Comparison of ENCODE assay signal across 8 mouse cellular contexts in the genomic region with DNA sequence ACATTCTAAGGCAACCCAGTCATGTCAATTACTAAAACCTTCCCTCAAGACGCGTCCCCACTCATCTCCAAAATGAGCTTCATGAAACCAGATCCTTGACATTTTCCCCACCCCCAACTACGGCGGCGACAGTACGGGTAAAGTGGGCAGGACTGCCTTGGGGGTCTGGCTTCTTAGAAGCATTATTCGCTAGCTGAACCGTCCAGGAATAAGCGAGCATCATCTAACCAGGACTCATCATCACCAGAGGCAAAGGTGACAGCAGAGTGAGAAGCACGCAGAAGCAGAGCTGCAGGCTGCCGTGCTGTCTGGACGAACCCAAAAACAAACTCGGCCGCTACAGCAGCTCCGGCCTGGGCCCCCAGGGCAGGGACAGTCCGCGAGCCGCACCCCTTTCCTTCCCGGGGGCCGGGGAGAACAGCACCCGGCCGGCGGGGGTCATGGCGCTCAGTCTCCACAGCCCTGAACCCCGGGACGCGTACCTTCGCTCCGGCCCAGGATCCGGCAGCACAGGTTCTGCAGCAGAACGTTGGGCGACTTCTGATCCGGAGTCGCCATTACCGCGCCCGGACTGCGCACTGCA. TPM values are rescaled to one million over a fixed set of nuclear protein-coding genes. Genes with fewer than 3 reads are reported as not detected.
A peak's percentile ranks its signal among the peaks of the same experiment; 100 is the strongest.
DNase-seq lines count a peak whose midpoint lies in the region; ATAC-seq and TF ChIP-seq lines count a peak whose summit lies in the region.

No protein-coding gene starts in this region.

- H3K4me2 ChIP-seq in kidney, embryonic 15.5 days, result peak overlapping the region; percentile 94
- peak overlapping the region; percentile 84 for H3K4me2 ChIP-seq in embryonic facial prominence, embryonic 15.5 days (replicated peaks)
- H3K4me2 ChIP-seq in intestine, embryonic 14.5 days (ENCODE audit: low read length), result peak overlapping the region; percentile 81
- peak overlapping the region; percentile 82 for H3K4me2 ChIP-seq in midbrain, embryonic 15.5 days

- no peak; the same call in 1 of the 2 replicates for ATAC-seq in kidney, embryonic 15.5 days (replicated peaks; ENCODE audit: low FRiP score)
- peak; percentile 66 for ATAC-seq in embryonic facial prominence, embryonic 15.5 days (ENCODE audit: insufficient number of reproducible peaks, low FRiP score, low TSS enrichment, low read depth)
- ATAC-seq in intestine, embryonic 14.5 days (replicated peaks; ENCODE audit: low FRiP score, low TSS enrichment, low read depth), result peak; percentile 84
- ATAC-seq in midbrain, embryonic 15.5 days (replicated peaks), result no peak; the same call in 1 of the 2 replicates

- no peak for DNase-seq in kidney, postnatal 14 days
- DNase-seq in MEL (ENCODE audit: low read depth, low spot score), result peak; percentile 54
- no peak for DNase-seq in intestine, embryonic 14.5 days (ENCODE audit: low spot score)
- no peak for DNase-seq in thymus, postnatal 25 days
- no peak for DNase-seq in right cerebral cortex, postnatal 14 days

- TF ChIP-seq POLR2A in MEL (IDR thresholded peaks at IDR 0.05; ENCODE audit: control insufficient read depth in 1 of 2, insufficient read depth in 1 of 2, low read depth in 1 of 2, low read length in 2 of 2, poor library complexity in 1 of 2), result no peak; a peak in 1 of 4 replicates

- H3K36me3 ChIP-seq in kidney, embryonic 15.5 days, result peaks cover 6% of the 10 kb centered on the region
- H3K36me3 ChIP-seq in MEL (ENCODE audit: control insufficient read depth in 1 of 2, insufficient read depth in 2 of 2, low read length in 2 of 2), result peaks cover 6 to 8% of the 10 kb centered on the region in 2 experiments
- H3K36me3 ChIP-seq in embryonic facial prominence, embryonic 15.5 days, result 0 out of 2 replicates have a peak, but pooled peaks cover 5% of the 10 kb centered on the region
- no peaks in the 10 kb centered on the region for H3K36me3 ChIP-seq in intestine, embryonic 14.5 days (ENCODE audit: control insufficient read depth, insufficient read depth, low read length)
- no peaks in the 10 kb centered on the region for H3K36me3 ChIP-seq in midbrain, embryonic 15.5 days (replicated peaks)

- under 1% methylated on average over 38 of the region's 38 CpGs for WGBS in kidney, embryonic 15.5 days
- WGBS in embryonic facial prominence, embryonic 15.5 days, result under 1% methylated on average over 38 of the region's 38 CpGs
- whole genome bisulfite sequencing in intestine, embryonic 14.5 days, result under 1% methylated on average over 33 of the region's 38 CpGs
- WGBS in midbrain, embryonic 15.5 days, result 2% methylated on average over 34 of the region's 38 CpGs

- TF ChIP-seq CTCF in MEL (IDR thresholded peaks at IDR 0.05 in 2 of 3, conservative IDR thresholded peaks at IDR 0.05 in 1 of 3; ENCODE audit: control insufficient read depth in 1 of 3, insufficient read depth in 1 of 3, low read depth in 2 of 3, low read length in 3 of 3, poor library complexity in 1 of 3, severe bottlenecking in 1 of 3), result no peak

- TF ChIP-seq EP300 in MEL (IDR thresholded peaks at IDR 0.05; ENCODE audit: low read depth in 1 of 2, low read length in 2 of 2), result no peak

- no peak for TF ChIP-seq RAD21 in MEL (IDR thresholded peaks at IDR 0.05; ENCODE audit: low read depth, low read length)

- peaks cover 25% of the 10 kb centered on the region for H3K4me1 ChIP-seq in kidney, embryonic 15.5 days
- peaks cover 2 to 9% of the 10 kb centered on the region in 2 experiments; a peak in 3 of 4 replicates for H3K4me1 ChIP-seq in MEL (ENCODE audit: control insufficient read depth in 1 of 2, insufficient read depth in 2 of 2, low read length in 2 of 2)
- peaks cover 18% of the 10 kb centered on the region for H3K4me1 ChIP-seq in embryonic facial prominence, embryonic 15.5 days
- H3K4me1 ChIP-seq in intestine, embryonic 14.5 days (replicated peaks; ENCODE audit: control insufficient read depth, insufficient read depth, low read length), result peaks cover 16% of the 10 kb centered on the region
- peaks cover 21% of the 10 kb centered on the region for H3K4me1 ChIP-seq in midbrain, embryonic 15.5 days

- peaks cover 20% of the 10 kb centered on the region for H3K27me3 ChIP-seq in kidney, embryonic 15.5 days
- no peaks in the 10 kb centered on the region; a peak in 1 of 4 replicates for H3K27me3 ChIP-seq in MEL (ENCODE audit: control insufficient read depth in 1 of 2, insufficient read depth in 2 of 2, low read length in 2 of 2)
- peaks cover 7% of the 10 kb centered on the region; the same call in 1 of the 2 replicates for H3K27me3 ChIP-seq in embryonic facial prominence, embryonic 15.5 days
- H3K27me3 ChIP-seq in intestine, embryonic 14.5 days (replicated peaks; ENCODE audit: control insufficient read depth, insufficient read depth, low read length), result peaks cover 6% of the 10 kb centered on the region; the same call in 1 of the 2 replicates
- peaks cover 3% of the 10 kb centered on the region; the same call in 1 of the 2 replicates for H3K27me3 ChIP-seq in midbrain, embryonic 15.5 days (replicated peaks)

- no peaks in the 10 kb centered on the region for H3K9me3 ChIP-seq in kidney, embryonic 15.5 days (replicated peaks)
- no peaks in the 10 kb centered on the region for H3K9me3 ChIP-seq in MEL (replicated peaks; ENCODE audit: insufficient read depth, low read length)
- no peaks in the 10 kb centered on the region for H3K9me3 ChIP-seq in embryonic facial prominence, embryonic 15.5 days (replicated peaks)
- no peaks in the 10 kb centered on the region for H3K9me3 ChIP-seq in intestine, embryonic 14.5 days (ENCODE audit: control insufficient read depth, low read length)
- no peaks in the 10 kb centered on the region for H3K9me3 ChIP-seq in midbrain, embryonic 15.5 days

- H3K4me3 ChIP-seq in kidney, embryonic 15.5 days (replicated peaks), result peak overlapping the region; percentile 94
- H3K4me3 ChIP-seq in MEL (ENCODE audit: control insufficient read depth in 1 of 2, insufficient read depth in 1 of 2, low read depth in 2 of 2, low read length in 2 of 2), result peak overlapping the region; percentile 66 to 93
- H3K4me3 ChIP-seq in embryonic facial prominence, embryonic 15.5 days (replicated peaks), result peak overlapping the region; percentile 94
- H3K4me3 ChIP-seq in intestine, embryonic 14.5 days (ENCODE audit: low read depth, low read length), result peak overlapping the region; percentile 85
- peak overlapping the region; percentile 96 for H3K4me3 ChIP-seq in midbrain, embryonic 15.5 days

- peaks cover 47% of the 10 kb centered on the region for H3K79me2 ChIP-seq in MEL (ENCODE audit: control insufficient read depth, insufficient read depth, low read length, poor library complexity)

- peak overlapping the region; percentile 94 for H3K9ac ChIP-seq in kidney, embryonic 15.5 days
- H3K9ac ChIP-seq in MEL (ENCODE audit: control insufficient read depth, low read depth, low read length, poor library complexity, severe bottlenecking), result peak overlapping the region; percentile 94
- peak overlapping the region; percentile 90 for H3K9ac ChIP-seq in embryonic facial prominence, embryonic 15.5 days
- peak overlapping the region; percentile 86 for H3K9ac ChIP-seq in intestine, embryonic 14.5 days (ENCODE audit: low read length)
- H3K9ac ChIP-seq in midbrain, embryonic 15.5 days, result peak overlapping the region; percentile 90

- peak overlapping the region; percentile 59; the same call in 1 of the 2 replicates for H3K27ac ChIP-seq in kidney, embryonic 15.5 days
- H3K27ac ChIP-seq in MEL (ENCODE audit: control insufficient read depth, low read depth, low read length), result peak overlapping the region; percentile 56
- peak overlapping the region; percentile 86 for H3K27ac ChIP-seq in embryonic facial prominence, embryonic 15.5 days (replicated peaks)
- peak overlapping the region; percentile 43 for H3K27ac ChIP-seq in intestine, embryonic 14.5 days (ENCODE audit: low read depth)
- H3K27ac ChIP-seq in midbrain, embryonic 15.5 days, result peak overlapping the region; percentile 90

TF ChIP-seq in MEL, 35 proteins besides CTCF, POLR2A, EP300 and RAD21:
- TF ChIP-seq USF2 (IDR thresholded peaks at IDR 0.05; ENCODE audit: borderline replicate concordance in 1 of 2, insufficient read depth in 1 of 2, low read depth in 1 of 2, low read length in 2 of 2) (no peak), TCF12 (IDR thresholded peaks at IDR 0.05; ENCODE audit: low read depth, low read length) (0 out of 2 replicates have a peak, but pooled peaks have one; percentile 3), MAFK (IDR thresholded peaks at IDR 0.05; ENCODE audit: borderline replicate concordance, low read depth, low read length) (no peak), USF1 (IDR thresholded peaks at IDR 0.05; ENCODE audit: low read depth, low read length) (no peak), GABPA (IDR thresholded peaks at IDR 0.05; ENCODE audit: low read depth, low read length) (no peak)

RNA-seq across cellular contexts. Expression of gene Tubgcp3, which starts 0.5 kb away (rescaled TPM):
- polyA plus RNA-seq in kidney, embryonic 15.5 days (2015; fragmentation: Nextera tagmentation; extraction: Ambion mirVana), result 44.6 and 48.0 TPM in 2 replicates
- 39.2 and 43.6 TPM in 2 replicates for total RNA-seq in MEL (2012; rRNA removed)
- polyA plus RNA-seq in MEL (2012; ENCODE audit: insufficient read depth in 1 of 2, insufficient read length in 2 of 2, low read depth in 1 of 2, low replicate concordance in 2 of 2, missing spikeins in 1 of 2), result 10 to 100 TPM; 60.2 to 87.7 TPM
- polyA plus RNA-seq in embryonic facial prominence, embryonic 15.5 days (2015; fragmentation: Nextera tagmentation; extraction: Ambion mirVana), result 33.8 and 38.6 TPM in 2 replicates
- 49.9 and 53.9 TPM in 2 replicates for polyA plus RNA-seq in intestine, embryonic 14.5 days (2014; fragmentation: Nextera tagmentation; extraction: Ambion mirVana)
- polyA plus RNA-seq in midbrain, embryonic 15.5 days (2015; fragmentation: Nextera tagmentation; extraction: Ambion mirVana), result 40.8 and 42.2 TPM in 2 replicates

Comparison
In these comparisons a context has a peak if more than half of its experiments do, and no peak if none do; other contexts are left out.
1. ATAC-seq: peak in embryonic facial prominence, embryonic 15.5 days (single experiment) and intestine, embryonic 14.5 days (single experiment); none in kidney, embryonic 15.5 days (single experiment) and midbrain, embryonic 15.5 days (single experiment).
2. Peak in every context shown above with its lines, with median percentiles within 50 percentile points of each other: H3K27ac ChIP-seq, H3K4me2 ChIP-seq, H3K4me3 ChIP-seq and H3K9ac ChIP-seq.